Mouse (Mus musculus): ENCODE data around the gene Cd200r3.

GRCm38 (mm10) chr16:45023904-45024303, 80.4 kb downstream of the Cd200r3 start:
- TF ChIP-seq CTCF (IDR thresholded peaks at IDR 0.05; ENCODE audit: low read depth) (peak; percentile 71), EP300 (IDR thresholded peaks at IDR 0.05; ENCODE audit: low read depth) (no peak)

All from liver, embryonic 14.5 days (tissue).